Mouse (Mus musculus): Measurements from ENCODE around the gene Sgcd. TPM values are rescaled to one million over a fixed set of nuclear protein-coding genes. Genes with fewer than 3 reads are reported as not detected.

The Sgcd gene
- polyA plus RNA-seq, 1 experiment: 2.9 TPM

DNA sequence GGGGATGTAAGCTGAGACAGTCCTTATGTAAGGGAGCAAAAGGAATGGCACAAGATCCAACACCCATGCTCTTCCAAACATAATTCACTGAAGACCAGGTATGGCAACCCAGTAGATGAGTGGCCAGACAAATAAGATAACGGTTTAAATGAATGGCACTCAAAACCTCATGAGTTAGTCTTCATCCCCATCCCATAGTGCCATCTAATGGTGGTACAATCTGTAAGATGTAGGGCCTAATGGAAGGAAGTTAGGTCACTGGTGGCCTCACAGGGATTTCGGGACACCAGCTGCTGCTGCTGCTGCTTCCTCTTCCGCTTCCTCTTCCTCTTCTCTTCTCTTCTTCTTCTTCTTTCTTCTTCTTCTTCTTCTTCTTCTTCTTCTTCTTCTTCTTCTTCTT, 601.0 kb downstream of the Sgcd start:
- H3K4me1 ChIP-seq (ENCODE audit: control insufficient read depth, insufficient read depth, low read length): no peaks in the 10 kb centered on the region
- 42% methylated on average over 3 of the region's 3 CpGs for WGBS
- no peak overlapping the region for H3K27ac ChIP-seq (ENCODE audit: control insufficient read depth, insufficient read depth, low read depth, low read length, poor library complexity)
- no peak overlapping the region for H3K4me3 ChIP-seq (replicated peaks; ENCODE audit: control insufficient read depth, low read depth, low read length)
- no peak for TF ChIP-seq POLR2A (IDR thresholded peaks at IDR 0.05; ENCODE audit: borderline replicate concordance, control insufficient read depth, low read depth, low read length)
- no peak for TF ChIP-seq CTCF (IDR thresholded peaks at IDR 0.05; ENCODE audit: control insufficient read depth, insufficient read depth, low read length)

DNA sequence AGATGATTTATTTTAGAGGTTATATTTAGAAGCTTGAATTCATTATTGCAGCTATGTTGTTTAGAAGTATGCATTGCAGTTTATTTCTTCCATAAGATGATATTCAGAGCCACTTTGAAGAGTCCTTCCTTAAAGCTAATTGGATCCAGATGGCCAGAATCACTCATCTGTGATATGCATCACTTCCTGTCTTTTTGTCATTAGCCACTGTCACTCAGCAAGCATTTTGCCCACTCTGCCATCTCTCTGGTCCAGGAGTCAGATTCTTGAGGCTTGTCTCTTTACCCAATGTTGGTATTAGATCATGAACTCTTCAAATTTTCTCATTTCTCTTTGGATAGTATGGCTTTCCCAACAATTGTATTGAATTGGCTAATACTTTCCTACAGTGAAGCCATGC, 602.6 kb downstream of the Sgcd start:
- H3K27ac ChIP-seq (ENCODE audit: control insufficient read depth, insufficient read depth, low read depth, low read length, poor library complexity): no peak overlapping the region
- no peak for TF ChIP-seq CTCF (IDR thresholded peaks at IDR 0.05; ENCODE audit: control insufficient read depth, insufficient read depth, low read length)
- TF ChIP-seq POLR2A (IDR thresholded peaks at IDR 0.05; ENCODE audit: borderline replicate concordance, control insufficient read depth, low read depth, low read length): no peak
- H3K4me3 ChIP-seq (replicated peaks; ENCODE audit: control insufficient read depth, low read depth, low read length): no peak overlapping the region
- H3K4me1 ChIP-seq (ENCODE audit: control insufficient read depth, insufficient read depth, low read length): no peaks in the 10 kb centered on the region

DNA sequence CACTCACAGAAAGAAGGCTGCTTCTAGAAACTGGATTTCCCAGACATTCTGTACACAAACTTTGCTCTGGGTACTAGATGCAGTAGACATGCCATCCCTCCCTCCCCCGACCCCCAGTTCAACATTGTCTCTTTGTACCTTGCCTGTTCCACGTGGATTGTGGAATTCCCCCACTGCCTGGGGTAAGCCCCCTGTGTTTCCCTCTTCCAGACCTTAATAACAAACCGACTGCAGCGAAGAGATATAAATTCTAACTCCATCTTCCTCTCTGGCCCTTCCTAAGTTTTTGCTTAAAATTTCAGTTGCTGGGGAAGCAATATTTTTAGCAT, 609.2 kb downstream of the Sgcd start:
- H3K4me3 ChIP-seq (replicated peaks; ENCODE audit: control insufficient read depth, low read depth, low read length): no peak overlapping the region
- TF ChIP-seq CTCF (IDR thresholded peaks at IDR 0.05; ENCODE audit: control insufficient read depth, insufficient read depth, low read length) (no peak), POLR2A (IDR thresholded peaks at IDR 0.05; ENCODE audit: borderline replicate concordance, control insufficient read depth, low read depth, low read length) (no peak)
- H3K4me1 ChIP-seq (ENCODE audit: control insufficient read depth, insufficient read depth, low read length): no peaks in the 10 kb centered on the region
- WGBS: 41% methylated on average over 4 of the region's 4 CpGs
- no peak overlapping the region for H3K27ac ChIP-seq (ENCODE audit: control insufficient read depth, insufficient read depth, low read depth, low read length, poor library complexity)

- H3K4me3 ChIP-seq (replicated peaks; ENCODE audit: control insufficient read depth, low read depth, low read length): no peak overlapping the region
- WGBS: 12% methylated on average over 25 of the region's 25 CpGs
Measured at GRCm38 (mm10) chr11:47378843-47379629, 609.7 kb downstream of the Sgcd start.

DNA sequence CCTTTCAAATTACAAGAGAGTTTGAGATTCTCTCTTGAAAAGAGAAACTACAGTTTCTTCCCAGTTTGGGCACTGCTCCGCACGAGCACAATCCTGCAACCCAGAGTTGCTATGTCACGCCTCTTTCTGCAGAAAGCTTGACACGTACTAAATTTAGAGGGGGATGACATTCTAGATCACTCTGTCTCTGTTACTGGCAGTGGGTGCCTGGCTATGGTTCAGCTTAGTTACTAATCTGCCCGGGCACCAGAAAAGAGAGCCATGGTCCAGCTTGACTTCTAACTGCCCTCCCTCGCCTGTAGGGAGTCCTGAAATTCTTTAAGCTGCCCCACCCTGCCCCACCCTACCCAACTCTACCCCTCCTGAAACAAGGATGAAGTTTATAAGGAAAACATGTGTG, 611.3 kb downstream of the Sgcd start:
- WGBS: 65% methylated on average over 6 of the region's 6 CpGs

More at GRCm38 (mm10) chr11:47378843-47379629, 609.7 kb downstream of the Sgcd start:
- Histone ChIP-seq H3K4me1 (ENCODE audit: control insufficient read depth, insufficient read depth, low read length) (no peaks in the 10 kb centered on the region), H3K27ac (ENCODE audit: control insufficient read depth, insufficient read depth, low read depth, low read length, poor library complexity) (no peak overlapping the region)
- TF ChIP-seq CTCF (IDR thresholded peaks at IDR 0.05; ENCODE audit: control insufficient read depth, insufficient read depth, low read length) (no peak), POLR2A (IDR thresholded peaks at IDR 0.05; ENCODE audit: borderline replicate concordance, control insufficient read depth, low read depth, low read length) (no peak)

DNA sequence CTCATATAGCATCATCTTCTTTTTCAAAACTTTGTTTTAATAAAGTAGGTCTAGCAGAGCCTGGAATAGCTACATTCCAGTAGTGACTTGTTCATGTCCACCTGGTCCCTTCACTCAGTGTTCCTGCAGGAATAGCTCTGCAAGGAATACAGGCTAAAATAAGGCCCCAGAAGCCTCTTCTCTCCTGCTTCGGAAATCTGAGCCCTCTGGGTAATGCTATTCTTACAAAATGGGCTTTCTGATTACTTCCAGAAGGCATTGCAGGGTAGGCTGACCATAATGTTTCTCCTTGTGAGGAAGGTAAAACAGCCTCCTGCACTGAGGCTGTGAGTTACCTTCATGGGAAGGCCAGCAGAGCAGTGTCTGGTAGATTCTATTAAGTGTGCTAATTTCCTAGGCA, 611.9 kb downstream of the Sgcd start:
- Histone ChIP-seq H3K4me3 (replicated peaks; ENCODE audit: control insufficient read depth, low read depth, low read length) (no peak overlapping the region), H3K4me1 (ENCODE audit: control insufficient read depth, insufficient read depth, low read length) (no peaks in the 10 kb centered on the region), H3K27ac (ENCODE audit: control insufficient read depth, insufficient read depth, low read depth, low read length, poor library complexity) (no peak overlapping the region)
- 76% methylated on average over 1 of the region's 1 CpGs for WGBS
- TF ChIP-seq POLR2A (IDR thresholded peaks at IDR 0.05; ENCODE audit: borderline replicate concordance, control insufficient read depth, low read depth, low read length) (no peak), CTCF (IDR thresholded peaks at IDR 0.05; ENCODE audit: control insufficient read depth, insufficient read depth, low read length) (no peak)

More for the DNA sequence above, 611.3 kb downstream of the Sgcd start:
- Histone ChIP-seq H3K4me1 (ENCODE audit: control insufficient read depth, insufficient read depth, low read length) (no peaks in the 10 kb centered on the region), H3K4me3 (replicated peaks; ENCODE audit: control insufficient read depth, low read depth, low read length) (no peak overlapping the region), H3K27ac (ENCODE audit: control insufficient read depth, insufficient read depth, low read depth, low read length, poor library complexity) (no peak overlapping the region)
- no peak for TF ChIP-seq CTCF (IDR thresholded peaks at IDR 0.05; ENCODE audit: control insufficient read depth, insufficient read depth, low read length)
- no peak for TF ChIP-seq POLR2A (IDR thresholded peaks at IDR 0.05; ENCODE audit: borderline replicate concordance, control insufficient read depth, low read depth, low read length)

DNA sequence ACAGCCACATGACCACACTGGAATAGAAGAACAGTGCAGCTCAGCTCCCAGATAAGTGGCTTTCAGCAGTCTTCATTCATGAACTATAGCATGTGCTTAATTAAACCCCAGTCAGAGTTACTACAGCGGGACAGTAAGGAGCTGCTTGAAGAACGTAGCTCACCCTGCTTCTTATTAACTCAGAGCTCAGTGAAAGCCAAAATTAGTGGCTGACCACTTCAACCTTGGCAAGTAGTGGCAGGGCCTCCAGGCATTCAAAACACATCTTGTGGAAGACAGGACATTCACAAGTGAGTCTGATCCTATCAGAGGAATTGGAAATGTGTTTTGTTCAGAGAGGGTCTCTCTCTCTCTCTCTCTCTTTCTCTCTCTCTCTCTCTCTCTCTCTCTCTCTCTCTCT, 617.2 kb downstream of the Sgcd start:
- WGBS: 80% methylated on average over 2 of the region's 2 CpGs

GRCm38 (mm10) chr11:47351585-47351984, 637.2 kb downstream of the Sgcd start:
- H3K4me3 ChIP-seq (replicated peaks; ENCODE audit: control insufficient read depth, low read depth, low read length): no peak overlapping the region
- no peaks in the 10 kb centered on the region for H3K4me1 ChIP-seq (ENCODE audit: control insufficient read depth, insufficient read depth, low read length)
- H3K27ac ChIP-seq (ENCODE audit: control insufficient read depth, insufficient read depth, low read depth, low read length, poor library complexity): no peak overlapping the region
- WGBS: 83% methylated on average over 2 of the region's 2 CpGs
- TF ChIP-seq CTCF (IDR thresholded peaks at IDR 0.05; ENCODE audit: control insufficient read depth, insufficient read depth, low read length) (no peak), POLR2A (IDR thresholded peaks at IDR 0.05; ENCODE audit: borderline replicate concordance, control insufficient read depth, low read depth, low read length) (no peak)

More for the DNA sequence above, 617.2 kb downstream of the Sgcd start:
- Histone ChIP-seq H3K27ac (ENCODE audit: control insufficient read depth, insufficient read depth, low read depth, low read length, poor library complexity) (no peak overlapping the region), H3K4me3 (replicated peaks; ENCODE audit: control insufficient read depth, low read depth, low read length) (no peak overlapping the region), H3K4me1 (ENCODE audit: control insufficient read depth, insufficient read depth, low read length) (no peaks in the 10 kb centered on the region)
- no peak for TF ChIP-seq CTCF (IDR thresholded peaks at IDR 0.05; ENCODE audit: control insufficient read depth, insufficient read depth, low read length)

DNA sequence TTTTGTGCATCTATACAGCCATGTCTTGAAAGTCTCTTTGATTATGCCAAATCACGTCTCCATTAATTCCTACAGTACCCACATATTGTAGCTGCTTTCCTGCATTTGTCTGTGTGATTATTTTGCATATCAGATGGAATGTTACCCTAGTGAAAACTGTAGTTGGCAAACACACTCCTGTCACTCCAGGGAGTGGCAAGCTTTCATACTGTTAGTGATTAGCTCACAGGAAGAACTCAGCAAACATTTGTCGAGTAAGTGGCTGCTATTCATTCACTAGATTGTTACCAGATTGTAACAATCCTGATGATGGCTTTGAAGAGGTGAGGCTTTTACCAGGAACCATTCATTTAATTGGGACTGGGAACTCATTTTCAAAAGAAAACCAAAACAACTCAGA, 645.3 kb downstream of the Sgcd start:
- Histone ChIP-seq H3K4me1 (ENCODE audit: control insufficient read depth, insufficient read depth, low read length) (no peaks in the 10 kb centered on the region), H3K27ac (ENCODE audit: control insufficient read depth, insufficient read depth, low read depth, low read length, poor library complexity) (no peak overlapping the region), H3K4me3 (replicated peaks; ENCODE audit: control insufficient read depth, low read depth, low read length) (no peak overlapping the region)
- TF ChIP-seq POLR2A (IDR thresholded peaks at IDR 0.05; ENCODE audit: borderline replicate concordance, control insufficient read depth, low read depth, low read length): no peak
- TF ChIP-seq CTCF (IDR thresholded peaks at IDR 0.05; ENCODE audit: control insufficient read depth, insufficient read depth, low read length): no peak
- WGBS: 36% methylated on average over 2 of the region's 2 CpGs
